Mouse (Mus musculus): Measurements from ENCODE around the gene Ipo11.

DNA sequence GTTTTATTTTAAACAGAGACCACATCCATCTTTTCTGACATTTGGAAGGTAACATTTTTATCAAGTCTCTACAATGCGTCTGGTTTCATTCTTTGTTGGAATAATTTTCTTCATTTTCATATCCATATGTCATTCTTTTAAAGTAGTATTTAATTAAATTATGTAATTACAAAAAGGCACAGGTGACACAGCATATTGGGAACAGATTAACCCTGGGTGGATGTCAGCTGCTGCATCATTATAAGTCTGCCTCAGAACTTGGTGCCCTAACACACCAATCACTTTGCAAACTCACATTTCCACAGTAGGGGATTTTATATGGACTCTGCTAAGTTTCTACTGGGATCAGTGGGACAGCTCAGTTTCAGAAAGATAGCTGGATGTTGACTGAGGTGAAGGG lies 184.8 kb downstream of the Ipo11 start:
- no peak for TF ChIP-seq CTCF (IDR thresholded peaks at IDR 0.05 in 2 of 3, conservative IDR thresholded peaks at IDR 0.05 in 1 of 3; ENCODE audit: control insufficient read depth in 1 of 3, insufficient read depth in 1 of 3, low read depth in 2 of 3, low read length in 3 of 3, poor library complexity in 1 of 3, severe bottlenecking in 1 of 3)
- no peak for TF ChIP-seq HCFC1 (IDR thresholded peaks at IDR 0.05; ENCODE audit: low read depth, low read length)
- no peak for TF ChIP-seq GATA1 (IDR thresholded peaks at IDR 0.05; ENCODE audit: low read depth, low read length)
- TF ChIP-seq ELF1 (IDR thresholded peaks at IDR 0.05; ENCODE audit: low read depth, low read length) = no peak
- TF ChIP-seq NELFE (IDR thresholded peaks at IDR 0.05; ENCODE audit: low read depth, low read length) = no peak
- no peak for TF ChIP-seq MAFK (IDR thresholded peaks at IDR 0.05; ENCODE audit: borderline replicate concordance, low read depth, low read length)
- TF ChIP-seq POLR2A (IDR thresholded peaks at IDR 0.05; ENCODE audit: control insufficient read depth in 1 of 2, insufficient read depth in 1 of 2, low read depth in 1 of 2, low read length in 2 of 2, poor library complexity in 1 of 2) = no peak
- no peak for TF ChIP-seq EP300 (IDR thresholded peaks at IDR 0.05; ENCODE audit: low read depth in 1 of 2, low read length in 2 of 2)
- no peak for TF ChIP-seq ZKSCAN1 (IDR thresholded peaks at IDR 0.05; ENCODE audit: low read depth, low read length)
- TF ChIP-seq GABPA (IDR thresholded peaks at IDR 0.05; ENCODE audit: low read depth, low read length) = no peak
- no peak for TF ChIP-seq POLR2AphosphoS2 (IDR thresholded peaks at IDR 0.05; ENCODE audit: low read length)
- TF ChIP-seq MYC (IDR thresholded peaks at IDR 0.05; ENCODE audit: low read depth, low read length) = no peak

All from MEL (cell line).